Mouse (Mus musculus): Measurements from ENCODE around the gene Rimbp2.

GRCm38 (mm10) chr5:128920112-128920511 lies 33.2 kb downstream of the Rimbp2 start:
- TF ChIP-seq GATA1 (IDR thresholded peaks at IDR 0.05; ENCODE audit: borderline replicate concordance, low read length), result no peak
- no peak for TF ChIP-seq FLI1 (IDR thresholded peaks at IDR 0.05; ENCODE audit: low read length)
